ENCODE assay signal across 17 mouse cellular contexts in the genomic region with DNA sequence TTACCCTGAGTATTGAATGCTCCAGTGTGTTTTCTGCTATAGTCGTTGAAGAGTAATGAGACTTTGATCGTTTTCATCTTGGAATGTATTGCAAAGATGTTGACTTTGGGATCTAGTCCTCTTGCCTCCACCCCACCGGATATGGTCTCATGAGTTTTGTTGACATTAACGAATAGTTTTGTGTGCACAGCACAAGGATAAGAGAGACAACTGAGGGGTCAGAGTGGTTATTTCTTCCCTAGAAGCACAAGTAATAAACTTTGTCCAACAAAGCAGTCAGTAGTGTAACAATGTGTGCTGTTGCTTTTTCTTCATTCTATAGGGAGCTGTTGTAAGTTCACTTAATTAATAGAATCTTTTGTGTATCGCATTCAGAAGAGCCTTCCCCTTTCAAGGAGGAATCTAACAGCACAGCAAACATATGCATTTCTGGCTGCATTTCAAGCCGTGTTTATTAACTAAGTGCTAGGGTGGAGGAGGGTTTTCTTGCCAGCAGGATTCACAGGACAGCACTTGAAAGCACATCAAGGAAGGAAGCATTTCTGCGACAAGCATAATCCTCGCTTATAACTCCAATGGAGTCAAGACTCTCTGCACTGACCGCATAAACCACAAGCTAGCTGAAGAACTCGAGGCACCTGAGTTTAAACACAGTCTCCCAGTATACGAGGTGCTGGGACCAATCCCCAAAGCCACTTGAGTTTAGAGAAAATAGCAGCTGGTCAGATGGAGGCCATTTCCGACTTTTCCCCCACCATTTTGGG. TPM values are rescaled to one million over a fixed set of nuclear protein-coding genes. Genes with fewer than 3 reads are reported as not detected.
DNase-seq lines count a peak whose midpoint lies in the region; ATAC-seq and TF ChIP-seq lines count a peak whose summit lies in the region.
"Had no signal": no experiment of that assay in that cellular context is flagged by ENCODE, and none has a peak within 500 bp of the region (broad histone marks: within the 10 kb centered on the region; RNA-seq: fewer than 3 reads in every experiment).

No protein-coding gene starts in this region.

- H3K4me1 ChIP-seq in heart, adult 2 months (ENCODE audit: control insufficient read depth, insufficient read depth, low read length), result peaks cover 5% of the 10 kb centered on the region
- H3K4me1 ChIP-seq in lung, embryonic 14.5 days (ENCODE audit: insufficient read depth), result peaks cover 11% of the 10 kb centered on the region
- H3K4me1 ChIP-seq in intestine, embryonic 14.5 days (replicated peaks; ENCODE audit: control insufficient read depth, insufficient read depth, low read length), result peaks cover 8% of the 10 kb centered on the region
- H3K4me1 ChIP-seq in stomach, embryonic 14.5 days (ENCODE audit: control insufficient read depth, insufficient read depth, low read length), result 0 out of 2 replicates have a peak, but pooled peaks cover 11% of the 10 kb centered on the region
- H3K4me1 ChIP-seq in cerebellum, adult 2 months (ENCODE audit: control insufficient read depth, insufficient read depth, low read length), result no peaks in the 10 kb centered on the region

- peak; percentile 79 for DNase-seq in heart, adult 11 months
- no peak for DNase-seq in heart, adult 2 months
- DNase-seq in lung, embryonic 14.5 days, result peak; percentile 92
- no peak for DNase-seq in lung, postnatal 14 days
- DNase-seq in intestine, embryonic 14.5 days (ENCODE audit: low spot score), result no peak
- DNase-seq in liver, result no peak
- no peak for DNase-seq in cerebellum, adult 2 months
- DNase-seq: B cell, adult 2 months; cerebellum, postnatal 25 days; gastrocnemius, adult 2 months; liver, postnatal 0 days; right cerebral cortex, adult 18-20 months; spleen, adult 18-20 months; thymus, postnatal 4 days had no signal

- no peaks in the 10 kb centered on the region for H3K27me3 ChIP-seq in heart, adult 2 months (ENCODE audit: control insufficient read depth, insufficient read depth, low read length)
- H3K27me3 ChIP-seq in lung, embryonic 14.5 days (ENCODE audit: insufficient read depth, low read length), result no peaks in the 10 kb centered on the region
- H3K27me3 ChIP-seq in intestine, embryonic 14.5 days (replicated peaks; ENCODE audit: control insufficient read depth, insufficient read depth, low read length), result no peaks in the 10 kb centered on the region
- no peaks in the 10 kb centered on the region for H3K27me3 ChIP-seq in stomach, embryonic 14.5 days (ENCODE audit: control insufficient read depth, insufficient read depth, low read length)
- no peaks in the 10 kb centered on the region for H3K27me3 ChIP-seq in cerebellum, adult 2 months (ENCODE audit: control insufficient read depth, insufficient read depth, low read length)
- H3K27me3 ChIP-seq: hindbrain, embryonic 15.5 days; midbrain, embryonic 13.5 days had no signal

- peak; percentile 72 for ATAC-seq in lung, embryonic 14.5 days (ENCODE audit: insufficient read depth)
- ATAC-seq in intestine, embryonic 14.5 days (replicated peaks; ENCODE audit: low FRiP score, low TSS enrichment, low read depth), result peak; percentile 53; the same call in 1 of the 2 replicates
- ATAC-seq in stomach, embryonic 14.5 days (ENCODE audit: insufficient number of reproducible peaks, insufficient read depth, low FRiP score, low read depth), result peak; percentile 69; the same call in 1 of the 2 replicates
- ATAC-seq: liver, postnatal 0 days; midbrain, embryonic 13.5 days had no signal

- WGBS in heart, adult 2 months, result 52% methylated on average over 12 of the region's 12 CpGs
- WGBS in lung, embryonic 14.5 days, result 26% methylated on average over 12 of the region's 12 CpGs
- 56% methylated on average over 12 of the region's 12 CpGs for WGBS in intestine, embryonic 14.5 days
- WGBS in stomach, embryonic 14.5 days, result 50% methylated on average over 12 of the region's 12 CpGs
- WGBS in cerebellum, adult 2 months, result 53% methylated on average over 12 of the region's 12 CpGs

- peak overlapping the region; percentile 8; the same call in 1 of the 2 replicates for H3K4me2 ChIP-seq in lung, embryonic 14.5 days
- no peak overlapping the region for H3K4me2 ChIP-seq in intestine, embryonic 14.5 days (ENCODE audit: low read length)
- no peak overlapping the region for H3K4me2 ChIP-seq in stomach, embryonic 14.5 days (replicated peaks; ENCODE audit: low read depth, low read length)
- H3K4me2 ChIP-seq: hindbrain, embryonic 15.5 days; midbrain, embryonic 13.5 days had no signal

- no peaks in the 10 kb centered on the region for H3K9me3 ChIP-seq in lung, embryonic 14.5 days (ENCODE audit: low read depth, low read length)
- H3K9me3 ChIP-seq in intestine, embryonic 14.5 days (ENCODE audit: control insufficient read depth, low read length), result no peaks in the 10 kb centered on the region
- H3K9me3 ChIP-seq in stomach, embryonic 14.5 days (ENCODE audit: control insufficient read depth, low read depth, low read length), result no peaks in the 10 kb centered on the region
- H3K9me3 ChIP-seq: hindbrain, embryonic 15.5 days; midbrain, embryonic 13.5 days had no signal

- H3K9ac ChIP-seq in heart, adult 2 months (ENCODE audit: low read depth, low read length), result no peak overlapping the region
- no peak overlapping the region for H3K9ac ChIP-seq in lung, embryonic 14.5 days
- no peak overlapping the region for H3K9ac ChIP-seq in intestine, embryonic 14.5 days (ENCODE audit: low read length)
- no peak overlapping the region for H3K9ac ChIP-seq in stomach, embryonic 14.5 days (replicated peaks; ENCODE audit: low read depth, low read length)
- H3K9ac ChIP-seq: hindbrain, embryonic 15.5 days; liver, postnatal 0 days; midbrain, embryonic 13.5 days had no signal

- H3K79me2 ChIP-seq in heart, adult 2 months (replicated peaks; ENCODE audit: control insufficient read depth, insufficient read depth, low read length), result no peaks in the 10 kb centered on the region

- no peak for TF ChIP-seq POLR2A in heart, adult 2 months (IDR thresholded peaks at IDR 0.05; ENCODE audit: insufficient read depth, low read depth, low read length)
- no peak for TF ChIP-seq POLR2A in cerebellum, adult 2 months (IDR thresholded peaks at IDR 0.05; ENCODE audit: borderline replicate concordance, insufficient read depth, low read length)

- H3K36me3 ChIP-seq in heart, adult 2 months (ENCODE audit: control insufficient read depth, insufficient read depth, low read length), result peaks cover 2% of the 10 kb centered on the region
- no peaks in the 10 kb centered on the region for H3K36me3 ChIP-seq in lung, embryonic 14.5 days (ENCODE audit: insufficient read depth)
- no peaks in the 10 kb centered on the region for H3K36me3 ChIP-seq in intestine, embryonic 14.5 days (ENCODE audit: control insufficient read depth, insufficient read depth, low read length)
- no peaks in the 10 kb centered on the region for H3K36me3 ChIP-seq in stomach, embryonic 14.5 days (ENCODE audit: control insufficient read depth, insufficient read depth, low read length)
- H3K36me3 ChIP-seq: hindbrain, embryonic 15.5 days; midbrain, embryonic 13.5 days had no signal

- no peak overlapping the region for H3K27ac ChIP-seq in heart, adult 2 months
- H3K27ac ChIP-seq in lung, embryonic 14.5 days (ENCODE audit: low read depth), result peak overlapping the region; percentile 63
- peak overlapping the region; percentile 55; the same call in 1 of the 2 replicates for H3K27ac ChIP-seq in intestine, embryonic 14.5 days (ENCODE audit: low read depth)
- H3K27ac ChIP-seq in stomach, embryonic 14.5 days (ENCODE audit: low read length), result peak overlapping the region; percentile 12
- no peak overlapping the region for H3K27ac ChIP-seq in cerebellum, adult 2 months (ENCODE audit: insufficient read depth, low read length)
- H3K27ac ChIP-seq: gastrocnemius, adult 2 months; hindbrain, embryonic 15.5 days; midbrain, embryonic 13.5 days had no signal

- intact Hi-C loops in heart, adult 2 months (cut with DNase I), result no loop called here

- TF ChIP-seq EP300 in heart, adult 2 months (IDR thresholded peaks at IDR 0.05; ENCODE audit: insufficient read depth, low read depth, low read length), result no peak

- H3K4me3 ChIP-seq in heart, adult 2 months, result no peak overlapping the region
- H3K4me3 ChIP-seq in lung, embryonic 14.5 days (ENCODE audit: low read depth, low read length), result no peak overlapping the region
- no peak overlapping the region for H3K4me3 ChIP-seq in intestine, embryonic 14.5 days (ENCODE audit: low read depth, low read length)
- H3K4me3 ChIP-seq in stomach, embryonic 14.5 days (ENCODE audit: low read depth, low read length), result no peak overlapping the region
- H3K4me3 ChIP-seq in cerebellum, adult 2 months (replicated peaks; ENCODE audit: insufficient read depth, low read depth, low read length), result no peak overlapping the region
- H3K4me3 ChIP-seq: gastrocnemius, adult 2 months; hindbrain, embryonic 15.5 days; midbrain, embryonic 13.5 days had no signal

- no peak for TF ChIP-seq CTCF in heart, adult 2 months (IDR thresholded peaks at IDR 0.05)
- no peak for TF ChIP-seq CTCF in lung, embryonic 14.5 days (IDR thresholded peaks at IDR 0.05; ENCODE audit: low read depth)
- TF ChIP-seq CTCF in cerebellum, adult 2 months (IDR thresholded peaks at IDR 0.05; ENCODE audit: borderline replicate concordance, insufficient read depth, low read depth, low read length), result no peak

RNA-seq across cellular contexts. Expression of gene Spred1, which starts 35.0 kb away (rescaled TPM):
- 10 to 100 TPM; 14.0 to 15.6 TPM for total RNA-seq in heart, adult 2 months (2021)
- polyA plus RNA-seq in heart, adult 2 months (2012; rRNA removed), result 3.7 and 7.5 TPM in 2 replicates
- 33.6 and 33.7 TPM in 2 replicates for polyA plus RNA-seq in lung, embryonic 14.5 days (2014; fragmentation: Nextera tagmentation; extraction: Ambion mirVana)
- 14.0 and 15.3 TPM in 2 replicates for polyA plus RNA-seq in intestine, embryonic 14.5 days (2014; fragmentation: Nextera tagmentation; extraction: Ambion mirVana)
- polyA plus RNA-seq in stomach, embryonic 14.5 days (2014; fragmentation: Nextera tagmentation; extraction: Ambion mirVana), result 18.0 and 19.1 TPM in 2 replicates
- 32.1 and 33.9 TPM in 2 replicates for polyA plus RNA-seq in cerebellum, adult 2 months (2012; rRNA removed)

Comparison
In these comparisons a context has a peak if more than half of its experiments do, and no peak if none do; other contexts are left out.
1. DNase-seq: peak in heart, adult 11 months (single experiment) and lung, embryonic 14.5 days (single experiment); none in heart, adult 2 months (0 of 2), lung, postnatal 14 days (single experiment), intestine, embryonic 14.5 days (single experiment), liver (single experiment) and cerebellum, adult 2 months (0 of 2).
2. H3K27ac ChIP-seq: peak in lung, embryonic 14.5 days (single experiment), intestine, embryonic 14.5 days (single experiment) and stomach, embryonic 14.5 days (single experiment); none in heart, adult 2 months (single experiment) and cerebellum, adult 2 months (single experiment).
3. Peak in every context shown above with its lines, with median percentiles within 50 percentile points of each other: ATAC-seq.